Mouse (Mus musculus): ENCODE measurements around the gene Itpr2.

Itpr2 gene

GRCm38 (mm10) chr6:146124479-146124878 lies 377.5 kb downstream of the Itpr2 start:
- in situ Hi-C loops (cut with MboI; ENCODE audit: low pct_unique_long_range_greater_than_20kb in 1 of 2, low sequenced_read_pairs in 2 of 2, unreplicated experiment in 1 of 2): no loop called here

GRCm38 (mm10) chr6:146123656-146124055 lies 378.4 kb downstream of the Itpr2 start:
- in situ Hi-C loops (cut with MboI; ENCODE audit: low pct_unique_long_range_greater_than_20kb in 1 of 2, low sequenced_read_pairs in 2 of 2, unreplicated experiment in 1 of 2): no loop called here

- in situ Hi-C loops (cut with MboI; ENCODE audit: low pct_unique_long_range_greater_than_20kb in 1 of 2, low sequenced_read_pairs in 2 of 2, unreplicated experiment in 1 of 2): no loop called here
Measured at GRCm38 (mm10) chr6:146120172-146120571, 381.9 kb downstream of the Itpr2 start.

- in situ Hi-C loops (cut with MboI; ENCODE audit: low pct_unique_long_range_greater_than_20kb in 1 of 2, low sequenced_read_pairs in 2 of 2, unreplicated experiment in 1 of 2): no loop called here
Measured at GRCm38 (mm10) chr6:146114731-146115302, 387.2 kb downstream of the Itpr2 start.

- in situ Hi-C loops (cut with MboI; ENCODE audit: low pct_unique_long_range_greater_than_20kb in 1 of 2, low sequenced_read_pairs in 2 of 2, unreplicated experiment in 1 of 2): no loop called here
Measured at GRCm38 (mm10) chr6:146114071-146114470, 388.0 kb downstream of the Itpr2 start.

GRCm38 (mm10) chr6:146113085-146113484 lies 388.9 kb downstream of the Itpr2 start:
- in situ Hi-C loops (cut with MboI; ENCODE audit: low pct_unique_long_range_greater_than_20kb in 1 of 2, low sequenced_read_pairs in 2 of 2, unreplicated experiment in 1 of 2): no loop called here

GRCm38 (mm10) chr6:146112211-146112610 lies 389.8 kb downstream of the Itpr2 start:
- in situ Hi-C loops (cut with MboI; ENCODE audit: low pct_unique_long_range_greater_than_20kb in 1 of 2, low sequenced_read_pairs in 2 of 2, unreplicated experiment in 1 of 2): no loop called here

- in situ Hi-C loops (cut with MboI; ENCODE audit: low pct_unique_long_range_greater_than_20kb in 1 of 2, low sequenced_read_pairs in 2 of 2, unreplicated experiment in 1 of 2): no loop called here
Measured at GRCm38 (mm10) chr6:146111781-146112180, 390.2 kb downstream of the Itpr2 start.

GRCm38 (mm10) chr6:146110832-146111741 lies 390.9 kb downstream of the Itpr2 start:
- in situ Hi-C loops (cut with MboI; ENCODE audit: low pct_unique_long_range_greater_than_20kb in 1 of 2, low sequenced_read_pairs in 2 of 2, unreplicated experiment in 1 of 2): no loop called here

- in situ Hi-C loops (cut with MboI; ENCODE audit: low pct_unique_long_range_greater_than_20kb in 1 of 2, low sequenced_read_pairs in 2 of 2, unreplicated experiment in 1 of 2): no loop called here
Measured at GRCm38 (mm10) chr6:146110425-146110824, 391.6 kb downstream of the Itpr2 start.

GRCm38 (mm10) chr6:146108695-146109094 lies 393.3 kb downstream of the Itpr2 start:
- in situ Hi-C loops (cut with MboI; ENCODE audit: low pct_unique_long_range_greater_than_20kb in 1 of 2, low sequenced_read_pairs in 2 of 2, unreplicated experiment in 1 of 2): no loop called here

GRCm38 (mm10) chr6:146107117-146107832 lies 394.7 kb downstream of the Itpr2 start:
- in situ Hi-C loops (cut with MboI; ENCODE audit: low pct_unique_long_range_greater_than_20kb in 1 of 2, low sequenced_read_pairs in 2 of 2, unreplicated experiment in 1 of 2): no loop called here

- in situ Hi-C loops (cut with MboI; ENCODE audit: low pct_unique_long_range_greater_than_20kb in 1 of 2, low sequenced_read_pairs in 2 of 2, unreplicated experiment in 1 of 2): no loop called here
Measured at GRCm38 (mm10) chr6:146083056-146083961, 418.7 kb downstream of the Itpr2 start.

- in situ Hi-C loops (cut with MboI; ENCODE audit: low pct_unique_long_range_greater_than_20kb in 1 of 2, low sequenced_read_pairs in 2 of 2, unreplicated experiment in 1 of 2): no loop called here
Measured at GRCm38 (mm10) chr6:146082476-146082875, 419.5 kb downstream of the Itpr2 start.

- in situ Hi-C loops (cut with MboI; ENCODE audit: low pct_unique_long_range_greater_than_20kb in 1 of 2, low sequenced_read_pairs in 2 of 2, unreplicated experiment in 1 of 2): no loop called here
Measured at GRCm38 (mm10) chr6:146081578-146081977, 420.4 kb downstream of the Itpr2 start.

GRCm38 (mm10) chr6:146080546-146081512 lies 421.2 kb downstream of the Itpr2 start:
- in situ Hi-C loops (cut with MboI; ENCODE audit: low pct_unique_long_range_greater_than_20kb in 1 of 2, low sequenced_read_pairs in 2 of 2, unreplicated experiment in 1 of 2): no loop called here

GRCm38 (mm10) chr6:146079734-146080443 lies 422.1 kb downstream of the Itpr2 start:
- in situ Hi-C loops (cut with MboI; ENCODE audit: low pct_unique_long_range_greater_than_20kb in 1 of 2, low sequenced_read_pairs in 2 of 2, unreplicated experiment in 1 of 2): no loop called here
